Mouse (Mus musculus) liver, adult 2 months (tissue): ENCODE data around the gene Tgds.

Experiments
- CTCF ChIP-seq: fragments of 200-500 bp; IDR thresholded peaks from 2 replicates; pipeline ENCODE4 v1.5.1; 2011; ENCODE audit warnings: low read depth, low read length, control low read depth
- POLR2A ChIP-seq: fragments of 200-500 bp; IDR thresholded peaks from 2 replicates; pipeline ENCODE4 v1.6.1; 2011; ENCODE audit warnings: low read length, control low read depth; ENCODE audit not compliant: insufficient read depth; ENCODE audit errors: extremely low read depth

DNA sequence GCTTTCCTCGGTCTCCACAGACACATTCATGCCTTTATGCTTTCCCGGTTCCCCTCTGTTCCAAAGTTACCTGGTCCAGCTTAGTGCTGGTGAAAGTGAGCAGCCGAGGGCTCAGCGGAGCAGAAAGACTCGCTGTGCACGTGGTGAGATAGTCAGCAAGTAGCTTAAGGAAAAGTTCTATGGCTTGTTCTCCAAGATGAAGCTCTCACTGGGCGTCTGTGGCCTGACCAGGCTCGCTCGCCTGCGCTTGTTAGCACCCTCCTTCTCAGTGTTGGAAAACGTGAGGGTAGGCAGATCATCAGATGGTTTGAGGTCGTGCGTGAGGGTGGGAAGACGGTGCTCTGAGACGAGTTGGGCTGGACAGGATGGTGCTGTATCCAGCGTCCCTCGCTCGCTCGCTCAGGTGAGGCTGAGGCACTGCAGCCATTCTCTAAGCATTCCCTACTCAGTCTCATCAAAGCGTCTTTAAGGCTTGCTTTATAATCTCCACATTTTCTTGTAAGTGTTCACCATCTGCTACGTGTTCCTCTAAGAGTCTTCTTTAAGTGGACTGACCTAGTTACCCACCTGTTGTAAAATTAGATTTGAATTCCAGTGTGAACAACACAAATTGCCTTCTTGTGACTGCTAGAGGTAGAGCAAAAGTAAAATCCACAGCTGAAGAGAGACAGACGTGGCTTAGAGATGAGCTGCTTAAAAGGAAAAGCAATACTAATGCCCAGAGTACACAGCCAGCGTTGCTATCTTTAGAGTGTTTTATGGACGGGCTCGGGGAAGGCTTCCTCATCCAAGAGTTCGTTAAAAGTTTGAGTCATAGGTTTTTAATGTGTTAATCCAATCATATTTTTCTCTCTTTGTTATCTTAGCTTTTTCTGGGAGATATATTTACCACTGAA lies 18.3 kb upstream of the Tgds start:
- TF ChIP-seq CTCF, result no peak
- no peak for TF ChIP-seq POLR2A
